Mouse (Mus musculus): ENCODE results near the gene Tpte. TPM values are rescaled to one million over a fixed set of nuclear protein-coding genes. Genes with fewer than 3 reads are reported as not detected.

Gene Tpte
- polyA plus RNA-seq, 1 experiment from 2014 or later = not detected

- H3K27me3 ChIP-seq = no peaks in the 10 kb centered on the region
- H3K4me1 ChIP-seq (replicated peaks) = no peaks in the 10 kb centered on the region
- H3K9ac ChIP-seq (replicated peaks) = no peak overlapping the region
- ATAC-seq = no peak
- 88% methylated on average over 19 of the region's 19 CpGs for WGBS
- H3K4me2 ChIP-seq (replicated peaks) = no peak overlapping the region
- peaks cover 36% of the 10 kb centered on the region for H3K36me3 ChIP-seq
- no peaks in the 10 kb centered on the region for H3K9me3 ChIP-seq
- no peak overlapping the region for H3K27ac ChIP-seq
- no peak overlapping the region for H3K4me3 ChIP-seq (replicated peaks)
Measured at GRCm38 (mm10) chr8:22382824-22383595, 99.8 kb downstream of the Tpte start.

- no peaks in the 10 kb centered on the region for H3K27me3 ChIP-seq
- H3K4me2 ChIP-seq (replicated peaks) = no peak overlapping the region
- 90% methylated on average over 6 of the region's 6 CpGs for WGBS
- no peak overlapping the region for H3K9ac ChIP-seq (replicated peaks)
- no peaks in the 10 kb centered on the region for H3K4me1 ChIP-seq (replicated peaks)
- H3K27ac ChIP-seq = no peak overlapping the region
- no peaks in the 10 kb centered on the region for H3K9me3 ChIP-seq
- no peak overlapping the region for H3K4me3 ChIP-seq (replicated peaks)
- no peak for ATAC-seq
- H3K36me3 ChIP-seq = peaks cover 49% of the 10 kb centered on the region
Measured at GRCm38 (mm10) chr8:22385158-22385557, 101.9 kb downstream of the Tpte start.

DNA sequence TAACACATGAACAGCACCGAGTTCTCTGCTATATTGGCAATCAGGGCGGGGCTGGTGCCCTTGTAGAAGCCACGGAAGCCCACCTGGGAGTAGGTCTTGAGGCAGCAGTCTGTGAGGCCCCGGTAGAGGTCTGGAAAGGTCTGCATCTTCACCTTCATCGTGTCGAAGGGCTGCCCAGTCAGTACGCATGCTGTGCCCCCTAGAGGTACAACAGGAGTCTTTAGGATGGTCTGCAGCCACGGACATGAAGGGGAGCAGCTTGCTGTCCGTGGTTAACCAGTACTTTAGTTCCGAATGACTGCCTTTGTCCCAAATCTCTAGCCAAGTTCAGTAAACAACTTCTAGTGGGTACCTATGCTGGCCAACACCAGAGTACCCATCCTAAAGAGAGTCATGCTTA, 106.6 kb downstream of the Tpte start:
- peaks cover 25% of the 10 kb centered on the region for H3K36me3 ChIP-seq
- WGBS = 83% methylated on average over 10 of the region's 10 CpGs

GRCm38 (mm10) chr8:22390766-22391463, 107.7 kb downstream of the Tpte start:
- H3K4me3 ChIP-seq (replicated peaks) = no peak overlapping the region
- WGBS = 92% methylated on average over 8 of the region's 8 CpGs
- H3K4me2 ChIP-seq (replicated peaks) = no peak overlapping the region
- ATAC-seq = no peak
- no peaks in the 10 kb centered on the region for H3K27me3 ChIP-seq
- H3K36me3 ChIP-seq = peaks cover 25% of the 10 kb centered on the region
- no peaks in the 10 kb centered on the region for H3K9me3 ChIP-seq
- H3K9ac ChIP-seq (replicated peaks) = no peak overlapping the region
- H3K4me1 ChIP-seq (replicated peaks) = no peaks in the 10 kb centered on the region
- no peak overlapping the region for H3K27ac ChIP-seq

More for the DNA sequence above, 106.6 kb downstream of the Tpte start:
- no peak overlapping the region for H3K27ac ChIP-seq
- H3K4me3 ChIP-seq (replicated peaks) = no peak overlapping the region
- H3K27me3 ChIP-seq = no peaks in the 10 kb centered on the region
- H3K4me2 ChIP-seq (replicated peaks) = no peak overlapping the region
- H3K9ac ChIP-seq (replicated peaks) = no peak overlapping the region
- no peaks in the 10 kb centered on the region for H3K9me3 ChIP-seq
- ATAC-seq = no peak
- H3K4me1 ChIP-seq (replicated peaks) = no peaks in the 10 kb centered on the region

DNA sequence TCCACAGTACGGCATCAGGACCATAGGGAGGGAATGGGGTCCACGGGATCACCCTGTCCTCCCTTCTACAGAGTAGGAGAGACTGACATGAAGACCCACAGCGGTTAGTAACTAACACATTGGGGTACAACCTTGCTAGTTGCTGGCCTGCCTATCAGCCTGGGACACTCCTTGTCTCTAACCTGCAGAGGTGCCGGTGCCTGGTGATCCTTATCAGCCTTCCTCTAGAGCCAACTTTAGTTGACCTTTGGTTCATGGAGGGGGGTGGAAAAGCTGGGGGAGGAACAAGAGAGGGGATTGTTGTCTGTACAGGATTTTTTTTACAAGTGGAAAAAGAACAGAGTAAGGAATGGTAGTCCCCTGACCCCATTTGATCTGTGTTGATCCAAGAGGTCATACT, 111.2 kb downstream of the Tpte start:
- no peak overlapping the region for H3K4me2 ChIP-seq (replicated peaks)
- WGBS = 93% methylated on average over 4 of the region's 4 CpGs
- H3K27me3 ChIP-seq = no peaks in the 10 kb centered on the region
- no peaks in the 10 kb centered on the region for H3K9me3 ChIP-seq
- peaks cover 9% of the 10 kb centered on the region; the same call in 1 of the 2 replicates for H3K36me3 ChIP-seq
- no peak overlapping the region for H3K27ac ChIP-seq
- H3K4me1 ChIP-seq (replicated peaks) = peaks cover 11% of the 10 kb centered on the region
- no peak overlapping the region for H3K9ac ChIP-seq (replicated peaks)
- no peak for ATAC-seq
- H3K4me3 ChIP-seq (replicated peaks) = no peak overlapping the region

DNA sequence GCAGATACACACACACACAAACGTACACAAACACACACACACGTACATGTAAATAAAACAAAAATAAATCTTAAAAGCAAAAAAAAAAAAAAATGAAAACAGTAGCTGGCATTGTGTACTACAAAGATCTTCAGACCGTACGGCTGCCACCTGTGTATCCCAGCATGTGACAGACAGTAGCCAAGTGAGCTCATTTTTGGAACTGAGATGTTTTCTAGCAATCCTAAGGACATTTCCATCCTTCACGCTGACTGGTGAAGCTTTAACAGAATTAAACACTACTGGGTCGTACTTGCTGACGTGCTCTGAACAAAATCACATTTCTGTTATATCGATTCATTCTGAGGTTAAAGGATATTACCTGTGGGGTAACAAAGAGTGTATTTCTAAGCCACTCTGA, 112.0 kb downstream of the Tpte start:
- 93% methylated on average over 8 of the region's 8 CpGs for WGBS
- H3K9me3 ChIP-seq = no peaks in the 10 kb centered on the region

GRCm38 (mm10) chr8:22397811-22398141, 114.5 kb downstream of the Tpte start:
- Histone ChIP-seq H3K27me3 (no peaks in the 10 kb centered on the region), H3K27ac (peak overlapping the region; percentile 67), H3K4me1 (replicated peaks) (peaks cover 11% of the 10 kb centered on the region), H3K9me3 (no peaks in the 10 kb centered on the region), H3K4me3 (replicated peaks) (peak overlapping the region; percentile 72), H3K9ac (replicated peaks) (peak overlapping the region; percentile 79), H3K4me2 (replicated peaks) (peak overlapping the region; percentile 83), H3K36me3 (no peaks in the 10 kb centered on the region)
- no peak for ATAC-seq
- WGBS = under 1% methylated on average over 13 of the region's 13 CpGs

More for the DNA sequence above, 112.0 kb downstream of the Tpte start:
- H3K4me2 ChIP-seq (replicated peaks) = no peak overlapping the region
- no peak overlapping the region for H3K27ac ChIP-seq
- peaks cover 11% of the 10 kb centered on the region for H3K4me1 ChIP-seq (replicated peaks)
- no peaks in the 10 kb centered on the region for H3K27me3 ChIP-seq
- no peak for ATAC-seq
- H3K9ac ChIP-seq (replicated peaks) = no peak overlapping the region
- peaks cover 5% of the 10 kb centered on the region; the same call in 1 of the 2 replicates for H3K36me3 ChIP-seq
- H3K4me3 ChIP-seq (replicated peaks) = no peak overlapping the region

DNA sequence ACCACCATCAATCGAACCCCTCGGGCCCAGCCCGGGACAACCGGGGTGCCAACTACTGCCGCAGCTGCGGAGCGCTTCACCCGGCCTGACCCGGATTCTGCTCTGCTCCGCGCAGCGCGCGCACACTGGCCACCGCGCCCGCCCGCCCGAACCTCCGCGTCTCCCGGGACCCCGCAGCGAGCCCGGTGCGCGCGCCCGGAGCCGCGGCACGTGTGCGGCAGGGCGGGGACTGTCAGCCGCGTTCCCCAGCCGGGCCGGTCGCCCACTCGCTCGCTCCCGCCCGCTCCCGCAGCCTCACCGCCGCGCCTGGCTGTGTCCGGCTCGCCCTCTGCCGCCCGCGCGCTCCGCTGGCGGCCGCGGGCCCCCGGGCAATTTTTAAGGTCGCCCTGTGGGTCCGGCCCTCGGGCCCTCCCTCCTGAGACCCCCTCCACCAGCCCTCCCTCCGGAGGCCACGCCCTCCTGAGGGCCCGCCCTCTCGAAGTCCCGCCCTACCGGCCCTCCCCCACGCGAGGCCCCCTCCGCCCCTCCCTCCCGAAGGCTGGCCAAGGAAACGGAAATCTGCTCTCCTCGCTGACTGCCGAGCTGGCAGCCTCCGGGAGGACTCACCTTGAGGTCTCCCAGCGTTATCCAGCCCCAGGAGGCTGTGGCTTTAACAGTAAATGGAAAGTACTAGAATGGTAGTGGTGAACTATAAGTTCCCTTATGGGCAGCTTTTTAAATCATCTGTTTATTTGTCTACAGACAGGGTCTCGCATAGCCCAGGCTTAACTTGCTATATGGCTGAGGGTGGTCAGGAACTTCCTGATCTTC, 115.1 kb downstream of the Tpte start, which contains the start of gene Slc25a15:
TSS of gene Slc25a15 (minus strand) at position 456 of the 810 bp plus-strand sequence.
- Histone ChIP-seq H3K27ac (peak within 1 kb of the TSS; percentile 67), H3K4me2 (replicated peaks) (peak within 1 kb of the TSS; percentile 83), H3K9ac (replicated peaks) (peak within 1 kb of the TSS; percentile 79), H3K27me3 (no peaks in the 10 kb centered on the region), H3K4me1 (replicated peaks) (peaks cover 11% of the 10 kb centered on the region), H3K36me3 (no peaks in the 10 kb centered on the region), H3K9me3 (no peaks in the 10 kb centered on the region), H3K4me3 (replicated peaks) (peak within 1 kb of the TSS; percentile 72)
- ATAC-seq = peak; percentile 94
- under 1% methylated on average over 67 of the region's 77 CpGs for WGBS

DNA sequence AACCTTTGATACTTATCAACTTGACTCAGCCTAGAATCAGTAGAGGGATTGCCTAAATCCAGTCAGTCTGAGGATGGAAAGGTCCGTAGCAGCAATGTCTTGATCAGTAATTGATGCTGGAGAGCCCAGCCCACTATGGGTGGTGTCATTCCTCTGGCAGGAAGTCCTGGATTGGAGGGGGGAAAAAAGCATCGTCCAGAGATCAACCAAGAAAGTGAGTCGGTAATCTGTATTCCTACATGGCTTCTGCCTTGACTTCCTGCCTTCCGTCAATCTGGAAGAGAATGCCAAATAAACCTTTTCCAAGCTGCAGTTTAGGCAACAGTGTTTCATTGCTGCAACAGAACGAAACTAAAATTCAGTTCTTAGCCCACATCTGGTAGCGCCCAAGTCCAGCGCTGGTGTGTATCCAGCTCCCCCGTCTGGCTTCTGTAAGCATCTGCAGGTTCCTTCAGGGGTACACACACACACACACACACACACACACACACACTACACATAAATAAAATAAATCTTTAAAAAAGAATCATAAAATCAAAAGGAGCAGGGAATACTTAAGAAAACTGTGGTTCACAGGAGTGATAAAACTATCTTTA, 116.1 kb downstream of the Tpte start:
- Histone ChIP-seq H3K36me3 (no peaks in the 10 kb centered on the region), H3K4me3 (replicated peaks) (peak overlapping the region; percentile 72), H3K27me3 (no peaks in the 10 kb centered on the region), H3K9ac (replicated peaks) (no peak overlapping the region), H3K4me1 (replicated peaks) (peaks cover 11% of the 10 kb centered on the region), H3K27ac (no peak overlapping the region), H3K9me3 (no peaks in the 10 kb centered on the region), H3K4me2 (replicated peaks) (peak overlapping the region; percentile 83)
- ATAC-seq = no peak
- WGBS = 90% methylated on average over 8 of the region's 8 CpGs

- H3K36me3 ChIP-seq = no peaks in the 10 kb centered on the region
- no peaks in the 10 kb centered on the region for H3K27me3 ChIP-seq
- H3K9me3 ChIP-seq = no peaks in the 10 kb centered on the region
- no peak overlapping the region for H3K4me2 ChIP-seq (replicated peaks)
- H3K4me3 ChIP-seq (replicated peaks) = no peak overlapping the region
- peaks cover 11% of the 10 kb centered on the region for H3K4me1 ChIP-seq (replicated peaks)
- H3K27ac ChIP-seq = no peak overlapping the region
- WGBS = 91% methylated on average over 4 of the region's 4 CpGs
- H3K9ac ChIP-seq (replicated peaks) = no peak overlapping the region
- ATAC-seq = no peak
Measured at GRCm38 (mm10) chr8:22400593-22400992, 117.4 kb downstream of the Tpte start.

GRCm38 (mm10) chr8:22403235-22403634, 120.0 kb downstream of the Tpte start:
- 93% methylated on average over 2 of the region's 2 CpGs for WGBS
- H3K9ac ChIP-seq (replicated peaks) = no peak overlapping the region
- H3K4me1 ChIP-seq (replicated peaks) = peaks cover 5% of the 10 kb centered on the region; the same call in 1 of the 2 replicates
- ATAC-seq = no peak
- no peak overlapping the region for H3K4me2 ChIP-seq (replicated peaks)
- H3K4me3 ChIP-seq (replicated peaks) = no peak overlapping the region
- H3K9me3 ChIP-seq = no peaks in the 10 kb centered on the region
- no peaks in the 10 kb centered on the region for H3K36me3 ChIP-seq
- H3K27ac ChIP-seq = no peak overlapping the region
- no peaks in the 10 kb centered on the region for H3K27me3 ChIP-seq
